Mouse (Mus musculus) embryonic facial prominence, embryonic 10.5 days (tissue): ENCODE measurements around the gene Ubn2. TPM values are rescaled to one million over a fixed set of nuclear protein-coding genes. Genes with fewer than 3 reads are reported as not detected.
"Not testable (repeated sequence)": the region's sequence is repeated elsewhere in the genome, so short reads cannot be mapped to it uniquely, and the experiment has no call there.

Experiments used
- DNase-seq: peaks from one replicate; pipeline ENCODE4 v3.0.0-alpha.2; 2017; ENCODE audit warnings: low spot score
- H3K27ac ChIP-seq: fragments of 300-500 bp; sonication (generic); replicated peaks from 2 replicates; pipeline ENCODE4 v1.5.1; 2016; ENCODE audit warnings: mild to moderate bottlenecking
- H3K27me3 ChIP-seq: fragments of 300-500 bp; sonication (generic); replicated peaks from 2 replicates; pipeline ENCODE4 v1.6.1; 2016; ENCODE audit warnings: low read depth, mild to moderate bottlenecking; ENCODE audit not compliant: poor library complexity, severe bottlenecking
- H3K36me3 ChIP-seq: fragments of 300-500 bp; sonication (generic); replicated peaks from 2 replicates; pipeline ENCODE4 v1.6.1; 2016; ENCODE audit warnings: mild to moderate bottlenecking, moderate library complexity
- H3K4me1 ChIP-seq: fragments of 300-500 bp; sonication (generic); 2 replicates; pipeline ENCODE4 v1.6.1; 2016
- H3K4me3 ChIP-seq: fragments of 300-500 bp; sonication (generic); 2 replicates; pipeline ENCODE4 v1.5.1; 2016; ENCODE audit warnings: mild to moderate bottlenecking, moderate library complexity
- H3K9me3 ChIP-seq: fragments of 300-500 bp; sonication (generic); 2 replicates; pipeline ENCODE4 v1.6.1; 2016; ENCODE audit warnings: mild to moderate bottlenecking
- WGBS: fragments of 180-500 bp; shearing (Covaris S2); methylation state at CpG from one replicate; pipeline ENCODE4 v1.1.7; 2016; 5-methylcytosine and 5-hydroxymethylcytosine counted together
- polyA plus RNA-seq: library from polyadenylated mRNA; unstranded; fragments of >200 nt; fragmentation: Nextera tagmentation; extraction: Ambion mirVana; gene quantifications from 2 replicates; pipeline ENCODE4 v1.2.1, GENCODE M21; 2016

The Ubn2 gene
- polyA plus RNA-seq, result 14.9 and 16.8 TPM in 2 replicates

- H3K27me3 ChIP-seq, result no peaks in the 10 kb centered on the region
- peak; percentile 99 for DNase-seq
- under 1% methylated on average over 64 of the region's 64 CpGs for WGBS
These were observed at the start of gene Ubn2 for GRCm38 (mm10) chr6:38433261-38434033. Ubn2 (plus strand) TSS chr6:38433950.

GRCm38 (mm10) chr6:38389671-38390070 is 44.1 kb upstream of the Ubn2 start:
- no peaks in the 10 kb centered on the region for H3K27me3 ChIP-seq
- WGBS, result 75% methylated on average over 3 of the region's 3 CpGs
- no peaks in the 10 kb centered on the region for H3K4me1 ChIP-seq
- H3K36me3 ChIP-seq, result peaks cover 56% of the 10 kb centered on the region
- H3K4me3 ChIP-seq, result no peak overlapping the region
- no peaks in the 10 kb centered on the region for H3K9me3 ChIP-seq
- no peak for DNase-seq
- H3K27ac ChIP-seq, result no peak overlapping the region

More at GRCm38 (mm10) chr6:38433261-38434033, at the start of gene Ubn2:
- no peaks in the 10 kb centered on the region for H3K9me3 ChIP-seq
- H3K27ac ChIP-seq, result peak within 1 kb of the TSS; percentile 96
- no peaks in the 10 kb centered on the region for H3K36me3 ChIP-seq
- H3K4me1 ChIP-seq, result peaks cover 10% of the 10 kb centered on the region
- H3K4me3 ChIP-seq, result peak within 1 kb of the TSS; percentile 93

- not testable (repeated sequence) for H3K4me1 ChIP-seq, DNase-seq, H3K27ac ChIP-seq, H3K27me3 ChIP-seq, H3K36me3 ChIP-seq, H3K9me3 ChIP-seq
- H3K4me3 ChIP-seq, result peak overlapping the region; percentile 93
- 76% methylated on average over 5 of the region's 5 CpGs for WGBS
These were observed 1.3 kb upstream of the Ubn2 start for GRCm38 (mm10) chr6:38432457-38432856.

GRCm38 (mm10) chr6:38434055-38435023 is 589 bp downstream of the Ubn2 start:
- no peaks in the 10 kb centered on the region for H3K9me3 ChIP-seq
- H3K27me3 ChIP-seq, result no peaks in the 10 kb centered on the region
- peak overlapping the region; percentile 96 for H3K27ac ChIP-seq
- DNase-seq, result peak; percentile 71
- under 1% methylated on average over 118 of the region's 118 CpGs for WGBS
- H3K36me3 ChIP-seq, result no peaks in the 10 kb centered on the region
- H3K4me1 ChIP-seq, result peaks cover 10% of the 10 kb centered on the region
- peak overlapping the region; percentile 93 for H3K4me3 ChIP-seq

GRCm38 (mm10) chr6:38443842-38444241 is 10.1 kb downstream of the Ubn2 start:
- H3K4me3 ChIP-seq, result no peak overlapping the region
- no peak overlapping the region for H3K27ac ChIP-seq
- WGBS, result 90% methylated on average over 3 of the region's 3 CpGs
- no peak for DNase-seq
- H3K27me3 ChIP-seq, result no peaks in the 10 kb centered on the region
- no peaks in the 10 kb centered on the region for H3K9me3 ChIP-seq
- no peaks in the 10 kb centered on the region for H3K4me1 ChIP-seq
- H3K36me3 ChIP-seq, result peaks cover 67% of the 10 kb centered on the region

GRCm38 (mm10) chr6:38448295-38448694 is 14.5 kb downstream of the Ubn2 start:
- WGBS, result 87% methylated on average over 2 of the region's 2 CpGs
- no peaks in the 10 kb centered on the region for H3K4me1 ChIP-seq
- no peak overlapping the region for H3K4me3 ChIP-seq
- H3K9me3 ChIP-seq, result no peaks in the 10 kb centered on the region
- H3K36me3 ChIP-seq, result peaks cover 84% of the 10 kb centered on the region
- no peak overlapping the region for H3K27ac ChIP-seq
- no peaks in the 10 kb centered on the region for H3K27me3 ChIP-seq
- no peak for DNase-seq

- H3K9me3 ChIP-seq, result no peaks in the 10 kb centered on the region
- no peaks in the 10 kb centered on the region for H3K4me1 ChIP-seq
- H3K27me3 ChIP-seq, result no peaks in the 10 kb centered on the region
- 96% methylated on average over 4 of the region's 4 CpGs for WGBS
- H3K27ac ChIP-seq, result no peak overlapping the region
- no peak for DNase-seq
- H3K36me3 ChIP-seq, result peaks cover 96% of the 10 kb centered on the region
- H3K4me3 ChIP-seq, result no peak overlapping the region
These were observed 19.3 kb downstream of the Ubn2 start for GRCm38 (mm10) chr6:38453049-38453448.

GRCm38 (mm10) chr6:38456425-38456824 is 22.7 kb downstream of the Ubn2 start:
- H3K4me3 ChIP-seq, H3K4me1 ChIP-seq, H3K27me3 ChIP-seq, H3K9me3 ChIP-seq, H3K27ac ChIP-seq, DNase-seq: not testable (repeated sequence)
- H3K36me3 ChIP-seq, result peaks cover 81% of the 10 kb centered on the region

- H3K4me3 ChIP-seq, result no peak overlapping the region
- no peaks in the 10 kb centered on the region for H3K27me3 ChIP-seq
- peaks cover 81% of the 10 kb centered on the region for H3K36me3 ChIP-seq
- 96% methylated on average over 3 of the region's 3 CpGs for WGBS
- no peak overlapping the region for H3K27ac ChIP-seq
- no peaks in the 10 kb centered on the region for H3K4me1 ChIP-seq
- H3K9me3 ChIP-seq, result no peaks in the 10 kb centered on the region
- DNase-seq, result no peak
These were observed 24.3 kb downstream of the Ubn2 start for GRCm38 (mm10) chr6:38458075-38458474.

- H3K27me3 ChIP-seq, result no peaks in the 10 kb centered on the region
- no peaks in the 10 kb centered on the region for H3K4me1 ChIP-seq
- no peak overlapping the region for H3K27ac ChIP-seq
- no peak overlapping the region for H3K4me3 ChIP-seq
- WGBS, result 89% methylated on average over 4 of the region's 4 CpGs
- H3K36me3 ChIP-seq, result peaks cover 80% of the 10 kb centered on the region
- no peaks in the 10 kb centered on the region; the same call in 1 of the 2 replicates for H3K9me3 ChIP-seq
- no peak for DNase-seq
These were observed 35.8 kb downstream of the Ubn2 start for GRCm38 (mm10) chr6:38469591-38469990.

- H3K9me3 ChIP-seq, result no peaks in the 10 kb centered on the region
- peaks cover 91% of the 10 kb centered on the region for H3K36me3 ChIP-seq
- no peaks in the 10 kb centered on the region for H3K4me1 ChIP-seq
- H3K4me3 ChIP-seq, result no peak overlapping the region
- WGBS, result 90% methylated on average over 5 of the region's 5 CpGs
- H3K27me3 ChIP-seq, result no peaks in the 10 kb centered on the region
- no peak for DNase-seq
- H3K27ac ChIP-seq, result no peak overlapping the region
These were observed 48.1 kb downstream of the Ubn2 start for GRCm38 (mm10) chr6:38481694-38482371.

- H3K27me3 ChIP-seq, result no peaks in the 10 kb centered on the region
- no peaks in the 10 kb centered on the region for H3K9me3 ChIP-seq
- no peak overlapping the region for H3K27ac ChIP-seq
- H3K4me3 ChIP-seq, result no peak overlapping the region
- peak; percentile 48 for DNase-seq
- 85% methylated on average over 3 of the region's 3 CpGs for WGBS
- H3K4me1 ChIP-seq, result no peaks in the 10 kb centered on the region
- peaks cover 72% of the 10 kb centered on the region for H3K36me3 ChIP-seq
These were observed 58.8 kb downstream of the Ubn2 start for GRCm38 (mm10) chr6:38492550-38492949.
